Mouse (Mus musculus): ENCODE results near the gene Setd7. TPM values are rescaled to one million over a fixed set of nuclear protein-coding genes. Genes with fewer than 3 reads are reported as not detected.

Gene Setd7
- polyA plus RNA-seq, 1 experiment from 2014 or later = 4.8 TPM

DNA sequence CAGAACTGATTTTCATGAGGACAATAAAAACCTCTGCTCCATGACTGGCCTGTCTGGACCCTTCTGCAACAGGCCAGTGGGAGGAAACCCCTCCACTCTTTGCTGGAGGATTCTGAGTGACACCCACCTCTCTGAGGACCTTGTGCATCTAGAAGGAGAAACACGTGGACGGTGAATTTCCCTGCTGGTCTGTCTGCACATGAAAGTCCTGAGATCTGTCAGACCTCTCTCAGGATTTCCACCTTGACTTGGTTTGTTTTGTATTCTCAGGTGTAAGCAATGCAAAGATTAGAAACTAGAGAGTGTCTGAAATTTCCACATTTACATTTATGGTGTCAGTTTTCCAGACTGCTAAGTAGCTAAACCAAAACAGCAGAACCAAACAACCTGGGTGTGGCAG, 8.5 kb downstream of the Setd7 start:
- Histone ChIP-seq H3K4me2 (ENCODE audit: low read depth, low read length) (no peak overlapping the region), H3K27me3 (ENCODE audit: control insufficient read depth, insufficient read depth, low read length) (no peaks in the 10 kb centered on the region), H3K9me3 (replicated peaks; ENCODE audit: control insufficient read depth, low read length) (no peaks in the 10 kb centered on the region), H3K4me1 (ENCODE audit: control insufficient read depth, insufficient read depth, low read length) (peaks cover 17% of the 10 kb centered on the region), H3K4me3 (replicated peaks; ENCODE audit: low read length) (no peak overlapping the region), H3K9ac (ENCODE audit: low read length) (no peak overlapping the region), H3K27ac (ENCODE audit: low read length) (no peak overlapping the region), H3K36me3 (ENCODE audit: control insufficient read depth, insufficient read depth, low read length) (no peaks in the 10 kb centered on the region)
- ATAC-seq (ENCODE audit: insufficient read depth, low FRiP score) = no peak
- WGBS = 82% methylated on average over 2 of the region's 2 CpGs

DNA sequence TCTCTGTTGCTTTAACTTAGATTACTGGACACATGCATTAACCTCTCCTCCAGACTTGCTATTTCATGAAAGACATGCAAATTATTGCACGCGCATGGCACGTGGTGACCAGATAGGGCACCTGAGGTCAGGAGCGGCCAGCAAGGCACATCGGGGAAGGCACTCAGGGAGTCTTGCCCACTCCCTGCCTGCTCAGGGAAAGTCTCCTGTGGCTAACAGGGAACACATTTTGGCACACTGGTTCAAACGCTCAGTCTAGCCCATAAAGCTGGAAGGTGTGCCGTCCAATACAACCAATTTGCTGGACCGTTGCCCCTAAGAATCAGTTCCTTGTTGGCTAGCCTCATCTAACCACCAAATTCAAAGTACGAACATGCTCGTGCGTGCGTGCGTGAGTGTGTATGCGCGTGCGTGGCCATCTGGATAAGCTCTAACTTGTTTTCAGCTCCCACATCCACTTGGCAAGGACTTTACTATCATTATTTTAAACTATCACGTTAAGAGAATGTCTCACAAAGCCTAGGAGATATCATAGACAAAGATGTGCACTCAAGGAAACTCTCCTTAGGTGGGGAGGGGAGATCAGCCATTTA, 11.6 kb downstream of the Setd7 start:
- Histone ChIP-seq H3K4me3 (replicated peaks; ENCODE audit: low read length) (no peak overlapping the region), H3K27ac (ENCODE audit: low read length) (no peak overlapping the region), H3K4me1 (ENCODE audit: control insufficient read depth, insufficient read depth, low read length) (peaks cover 12% of the 10 kb centered on the region), H3K36me3 (ENCODE audit: control insufficient read depth, insufficient read depth, low read length) (no peaks in the 10 kb centered on the region), H3K9ac (ENCODE audit: low read length) (no peak overlapping the region), H3K9me3 (replicated peaks; ENCODE audit: control insufficient read depth, low read length) (no peaks in the 10 kb centered on the region), H3K27me3 (ENCODE audit: control insufficient read depth, insufficient read depth, low read length) (no peaks in the 10 kb centered on the region), H3K4me2 (ENCODE audit: low read depth, low read length) (no peak overlapping the region)
- 89% methylated on average over 17 of the region's 17 CpGs for WGBS
- no peak for ATAC-seq (ENCODE audit: insufficient read depth, low FRiP score)

DNA sequence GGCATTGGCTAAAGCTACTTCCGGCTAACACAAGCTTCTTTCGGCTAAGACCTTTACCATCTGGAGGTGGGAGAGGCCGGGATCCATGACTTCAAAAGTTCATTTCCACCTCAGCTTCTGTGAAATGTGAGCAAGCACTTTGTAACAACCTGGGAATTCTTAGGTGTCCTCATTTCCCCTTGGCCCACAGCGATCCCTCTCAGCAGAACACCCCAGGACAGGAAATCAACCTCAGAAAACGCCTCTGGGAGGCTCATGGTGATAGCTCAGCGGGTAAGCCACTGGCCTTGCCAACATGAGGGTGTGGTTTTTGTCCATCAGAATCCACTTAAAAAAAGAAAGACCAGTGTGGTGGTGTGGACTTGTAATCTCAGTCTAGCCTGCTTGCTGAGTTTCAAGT, 13.1 kb downstream of the Setd7 start:
- no peak overlapping the region for H3K4me3 ChIP-seq (replicated peaks; ENCODE audit: low read length)
- H3K9me3 ChIP-seq (replicated peaks; ENCODE audit: control insufficient read depth, low read length) = no peaks in the 10 kb centered on the region
- H3K27ac ChIP-seq (ENCODE audit: low read length) = no peak overlapping the region
- no peaks in the 10 kb centered on the region; the same call in 1 of the 2 replicates for H3K4me1 ChIP-seq (ENCODE audit: control insufficient read depth, insufficient read depth, low read length)
- no peaks in the 10 kb centered on the region for H3K27me3 ChIP-seq (ENCODE audit: control insufficient read depth, insufficient read depth, low read length)
- H3K4me2 ChIP-seq (ENCODE audit: low read depth, low read length) = no peak overlapping the region
- H3K9ac ChIP-seq (ENCODE audit: low read length) = no peak overlapping the region
- WGBS = 81% methylated on average over 6 of the region's 6 CpGs
- no peak for ATAC-seq (ENCODE audit: insufficient read depth, low FRiP score)
- H3K36me3 ChIP-seq (ENCODE audit: control insufficient read depth, insufficient read depth, low read length) = no peaks in the 10 kb centered on the region

DNA sequence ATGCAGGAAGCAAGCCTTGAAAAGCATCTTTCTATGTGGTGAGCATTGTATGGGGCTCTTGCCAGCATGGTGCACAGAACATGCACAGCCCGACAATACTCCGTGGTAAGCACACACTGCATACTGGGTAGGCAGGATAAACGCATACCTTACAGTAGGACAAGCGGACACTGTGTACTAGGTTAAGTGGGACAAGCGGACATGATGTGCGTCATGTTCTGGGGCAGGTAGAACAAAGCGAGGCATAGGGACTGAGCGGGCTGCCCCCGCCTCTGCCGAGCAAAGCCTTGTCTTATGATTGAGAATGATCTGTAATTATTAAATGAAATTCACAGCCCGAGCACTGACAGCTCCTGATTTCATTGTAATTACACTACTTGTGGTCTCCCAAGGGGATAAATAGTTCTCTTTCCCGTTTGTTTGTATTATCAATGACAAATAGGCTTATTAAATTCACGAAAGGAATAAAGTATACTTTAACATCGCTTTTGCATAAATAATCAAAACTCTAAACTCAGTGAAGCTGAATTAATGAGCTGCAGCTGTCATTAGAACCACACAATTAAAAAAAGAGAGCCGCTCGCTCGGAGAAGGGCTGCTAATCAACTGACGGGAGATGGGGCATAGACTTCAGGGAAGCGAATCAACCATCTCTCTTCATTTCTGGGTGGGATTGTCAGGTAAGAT, 16.1 kb downstream of the Setd7 start:
- Histone ChIP-seq H3K36me3 (ENCODE audit: control insufficient read depth, insufficient read depth, low read length) (peaks cover 6% of the 10 kb centered on the region; the same call in 1 of the 2 replicates), H3K9me3 (replicated peaks; ENCODE audit: control insufficient read depth, low read length) (no peaks in the 10 kb centered on the region)
- no peak for ATAC-seq (ENCODE audit: insufficient read depth, low FRiP score)

DNA sequence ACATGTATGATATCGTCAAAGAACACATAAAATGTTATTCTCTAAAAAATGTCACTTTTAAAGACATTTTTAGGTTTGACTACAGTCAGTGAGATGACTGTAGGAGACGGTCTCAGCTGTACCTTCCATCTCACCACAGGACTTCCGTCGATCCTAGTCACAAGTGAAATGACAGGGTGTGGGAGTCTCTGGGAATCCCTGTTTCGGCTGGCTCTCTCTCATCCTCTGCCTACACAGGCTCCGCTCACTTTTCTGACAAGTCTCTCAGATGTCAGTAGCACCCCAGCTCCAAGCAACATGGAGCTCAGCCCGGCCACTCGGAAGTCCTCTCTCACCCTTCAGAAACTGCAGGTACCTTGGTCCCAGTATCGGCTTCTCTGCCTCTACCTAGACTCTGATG, 20.0 kb downstream of the Setd7 start:
- H3K36me3 ChIP-seq (ENCODE audit: control insufficient read depth, insufficient read depth, low read length) = peaks cover 14% of the 10 kb centered on the region
- H3K27ac ChIP-seq (ENCODE audit: low read length) = no peak overlapping the region
- ATAC-seq (ENCODE audit: insufficient read depth, low FRiP score) = no peak
- H3K9ac ChIP-seq (ENCODE audit: low read length) = no peak overlapping the region
- no peaks in the 10 kb centered on the region for H3K27me3 ChIP-seq (ENCODE audit: control insufficient read depth, insufficient read depth, low read length)
- H3K4me3 ChIP-seq (replicated peaks; ENCODE audit: low read length) = no peak overlapping the region
- H3K4me2 ChIP-seq (ENCODE audit: low read depth, low read length) = no peak overlapping the region
- 95% methylated on average over 9 of the region's 9 CpGs for WGBS
- no peaks in the 10 kb centered on the region for H3K9me3 ChIP-seq (replicated peaks; ENCODE audit: control insufficient read depth, low read length)
- no peaks in the 10 kb centered on the region for H3K4me1 ChIP-seq (ENCODE audit: control insufficient read depth, insufficient read depth, low read length)

More for the DNA sequence above, 16.1 kb downstream of the Setd7 start:
- 76% methylated on average over 19 of the region's 19 CpGs for WGBS
- no peak overlapping the region for H3K9ac ChIP-seq (ENCODE audit: low read length)
- no peak overlapping the region for H3K4me3 ChIP-seq (replicated peaks; ENCODE audit: low read length)
- no peaks in the 10 kb centered on the region for H3K27me3 ChIP-seq (ENCODE audit: control insufficient read depth, insufficient read depth, low read length)
- no peak overlapping the region for H3K27ac ChIP-seq (ENCODE audit: low read length)
- no peaks in the 10 kb centered on the region for H3K4me1 ChIP-seq (ENCODE audit: control insufficient read depth, insufficient read depth, low read length)
- no peak overlapping the region for H3K4me2 ChIP-seq (ENCODE audit: low read depth, low read length)

DNA sequence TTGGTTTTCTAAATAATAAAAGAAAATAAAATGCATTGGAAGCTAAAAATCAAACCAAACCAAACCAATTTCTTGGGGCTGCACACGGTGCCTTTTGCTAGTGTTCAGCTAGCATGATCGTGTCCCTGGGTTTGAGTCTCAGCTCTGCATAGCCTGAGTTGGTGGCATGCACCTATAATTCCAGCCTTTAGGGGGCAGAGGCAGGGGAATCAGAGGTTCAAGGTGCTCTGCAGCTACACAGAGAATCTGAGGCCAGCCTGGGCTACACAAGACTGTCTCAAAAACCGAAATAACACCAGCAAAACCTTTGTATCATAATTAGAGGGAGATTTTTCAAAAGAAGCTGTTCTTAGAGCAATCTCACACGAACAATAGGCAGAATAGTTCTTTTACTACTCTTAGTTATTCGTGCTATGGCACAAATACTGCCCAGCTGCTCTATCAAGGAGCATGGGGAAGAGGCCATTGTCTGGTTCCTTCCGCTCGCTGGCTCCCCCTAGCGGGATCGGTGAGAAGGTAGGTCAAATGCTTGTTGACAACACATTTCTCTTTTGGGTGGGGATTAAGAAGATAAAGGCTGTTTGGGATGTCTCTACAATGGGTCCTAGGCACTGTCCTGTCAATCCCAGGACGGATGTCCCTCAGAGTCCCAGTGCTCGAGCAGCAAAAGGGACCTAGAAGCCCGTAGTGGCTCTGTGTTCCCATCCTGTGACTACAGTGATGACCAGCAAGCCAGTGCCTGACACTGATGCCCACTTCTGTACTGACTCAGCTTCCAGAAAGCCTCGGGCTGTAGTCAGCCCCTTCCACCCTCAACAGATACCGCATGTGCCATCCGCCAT, 20.9 kb downstream of the Setd7 start:
- peaks cover 19% of the 10 kb centered on the region for H3K36me3 ChIP-seq (ENCODE audit: control insufficient read depth, insufficient read depth, low read length)
- H3K4me3 ChIP-seq (replicated peaks; ENCODE audit: low read length) = no peak overlapping the region
- no peaks in the 10 kb centered on the region for H3K27me3 ChIP-seq (ENCODE audit: control insufficient read depth, insufficient read depth, low read length)
- H3K9me3 ChIP-seq (replicated peaks; ENCODE audit: control insufficient read depth, low read length) = no peaks in the 10 kb centered on the region
- no peak overlapping the region for H3K4me2 ChIP-seq (ENCODE audit: low read depth, low read length)
- no peak overlapping the region for H3K9ac ChIP-seq (ENCODE audit: low read length)
- ATAC-seq (ENCODE audit: insufficient read depth, low FRiP score) = 0 out of 2 replicates have a peak, but pooled peaks have one; percentile 17
- WGBS = 56% methylated on average over 15 of the region's 15 CpGs
- no peaks in the 10 kb centered on the region for H3K4me1 ChIP-seq (ENCODE audit: control insufficient read depth, insufficient read depth, low read length)
- no peak overlapping the region for H3K27ac ChIP-seq (ENCODE audit: low read length)

DNA sequence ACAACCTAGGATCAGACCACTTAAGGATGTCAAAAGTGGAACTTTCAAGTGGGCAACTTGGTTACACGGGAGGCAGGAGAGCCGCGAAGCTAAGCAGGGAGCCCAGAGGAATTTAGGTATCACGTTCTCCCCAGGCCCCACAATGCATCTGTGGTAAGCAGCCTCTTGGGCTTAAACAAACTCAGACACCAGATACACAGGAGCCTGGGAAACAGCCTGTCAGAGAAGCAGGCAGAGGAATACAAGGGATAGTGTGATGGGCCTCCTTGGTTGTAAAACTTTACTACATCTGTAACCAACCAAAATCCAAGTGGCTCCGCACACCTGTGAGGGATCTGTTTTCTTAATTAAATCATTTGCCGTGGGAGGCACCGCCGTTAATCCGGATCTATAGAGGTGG, 26.7 kb downstream of the Setd7 start:
- H3K4me2 ChIP-seq (ENCODE audit: low read depth, low read length) = no peak overlapping the region
- no peaks in the 10 kb centered on the region for H3K27me3 ChIP-seq (ENCODE audit: control insufficient read depth, insufficient read depth, low read length)
- no peak overlapping the region for H3K27ac ChIP-seq (ENCODE audit: low read length)
- H3K9me3 ChIP-seq (replicated peaks; ENCODE audit: control insufficient read depth, low read length) = no peaks in the 10 kb centered on the region
- H3K4me3 ChIP-seq (replicated peaks; ENCODE audit: low read length) = no peak overlapping the region
- H3K4me1 ChIP-seq (ENCODE audit: control insufficient read depth, insufficient read depth, low read length) = peaks cover 15% of the 10 kb centered on the region
- WGBS = 80% methylated on average over 9 of the region's 9 CpGs
- no peak overlapping the region for H3K9ac ChIP-seq (ENCODE audit: low read length)
- H3K36me3 ChIP-seq (ENCODE audit: control insufficient read depth, insufficient read depth, low read length) = peaks cover 42% of the 10 kb centered on the region
- no peak for ATAC-seq (ENCODE audit: insufficient read depth, low FRiP score)

DNA sequence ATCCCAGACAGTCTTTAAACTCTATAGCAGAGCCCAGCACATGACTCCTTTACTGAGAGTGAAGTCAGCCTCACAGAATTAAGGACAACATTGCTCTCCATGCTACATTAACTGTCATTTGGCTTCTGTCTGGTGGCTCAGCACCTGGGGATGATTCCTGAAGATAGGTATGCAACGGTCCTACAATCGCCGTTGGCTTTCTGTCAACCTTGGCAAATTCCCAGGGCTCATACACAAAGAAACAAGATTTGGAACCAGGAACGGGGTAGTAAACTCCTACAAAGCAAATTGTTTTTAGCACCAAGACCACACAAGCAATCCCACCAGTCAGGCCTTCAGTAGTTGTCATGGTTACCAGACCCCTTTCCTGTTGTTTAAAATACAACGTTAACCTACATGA, 27.1 kb downstream of the Setd7 start:
- Histone ChIP-seq H3K27me3 (ENCODE audit: control insufficient read depth, insufficient read depth, low read length) (no peaks in the 10 kb centered on the region), H3K4me1 (ENCODE audit: control insufficient read depth, insufficient read depth, low read length) (peaks cover 15% of the 10 kb centered on the region), H3K9me3 (replicated peaks; ENCODE audit: control insufficient read depth, low read length) (no peaks in the 10 kb centered on the region), H3K27ac (ENCODE audit: low read length) (no peak overlapping the region), H3K9ac (ENCODE audit: low read length) (no peak overlapping the region), H3K36me3 (ENCODE audit: control insufficient read depth, insufficient read depth, low read length) (peaks cover 42% of the 10 kb centered on the region), H3K4me2 (ENCODE audit: low read depth, low read length) (no peak overlapping the region), H3K4me3 (replicated peaks; ENCODE audit: low read length) (no peak overlapping the region)
- WGBS = 73% methylated on average over 5 of the region's 5 CpGs
- ATAC-seq (ENCODE audit: insufficient read depth, low FRiP score) = no peak

DNA sequence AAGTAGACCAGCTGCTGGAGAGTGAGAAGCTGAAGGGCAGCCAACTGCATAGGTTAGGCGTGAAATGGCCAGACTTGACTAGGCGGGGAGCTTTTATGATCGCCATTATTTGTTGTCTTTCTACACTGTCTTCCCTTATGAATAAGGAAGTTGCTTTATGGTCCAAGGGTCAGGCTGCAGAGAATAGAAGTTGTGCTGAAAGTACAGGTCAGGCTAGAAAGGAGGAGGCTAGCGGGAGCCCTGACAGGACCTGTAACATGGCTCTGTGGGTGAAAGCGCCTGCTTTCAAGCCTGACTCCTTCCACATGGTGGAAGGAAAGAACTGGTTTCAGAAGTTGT, 28.4 kb downstream of the Setd7 start:
- WGBS = 31% methylated on average over 5 of the region's 5 CpGs
- H3K4me2 ChIP-seq (ENCODE audit: low read depth, low read length) = peak overlapping the region; percentile 7; the same call in 1 of the 2 replicates
- H3K4me1 ChIP-seq (ENCODE audit: control insufficient read depth, insufficient read depth, low read length) = peaks cover 15% of the 10 kb centered on the region
- peak overlapping the region; percentile 5; the same call in 1 of the 2 replicates for H3K9ac ChIP-seq (ENCODE audit: low read length)
- H3K4me3 ChIP-seq (replicated peaks; ENCODE audit: low read length) = no peak overlapping the region
- H3K9me3 ChIP-seq (replicated peaks; ENCODE audit: control insufficient read depth, low read length) = no peaks in the 10 kb centered on the region
- ATAC-seq (ENCODE audit: insufficient read depth, low FRiP score) = no peak
- peak overlapping the region; percentile 81 for H3K27ac ChIP-seq (ENCODE audit: low read length)
- H3K27me3 ChIP-seq (ENCODE audit: control insufficient read depth, insufficient read depth, low read length) = no peaks in the 10 kb centered on the region
- H3K36me3 ChIP-seq (ENCODE audit: control insufficient read depth, insufficient read depth, low read length) = peaks cover 45% of the 10 kb centered on the region
